Mouse (Mus musculus) cerebellum, adult 2 months (tissue): ENCODE measurements around the gene Bicra. TPM values are rescaled to one million over a fixed set of nuclear protein-coding genes. Genes with fewer than 3 reads are reported as not detected.

ENCODE experiments used
- DNase-seq, 2 experiments: peaks; one replicate each; pipeline ENCODE4 v3.0.0; 2021
- H3K27ac ChIP-seq: fragments of 200-500 bp; 2 replicates; pipeline ENCODE4 v1.5.1; 2012; ENCODE audit warnings: low read length, control low read depth, inconsistent platforms; ENCODE audit not compliant: insufficient read depth
- H3K27me3 ChIP-seq: fragments of 200-500 bp; 2 replicates; pipeline ENCODE4 v1.6.1; 2012; ENCODE audit warnings: inconsistent platforms, mild to moderate bottlenecking, low read length, moderate library complexity; ENCODE audit not compliant: control insufficient read depth, insufficient read depth
- H3K4me1 ChIP-seq: fragments of 200-500 bp; 2 replicates; pipeline ENCODE4 v1.6.1; 2011; ENCODE audit warnings: low read length; ENCODE audit not compliant: control insufficient read depth, insufficient read depth
- H3K4me3 ChIP-seq: fragments of 200-500 bp; replicated peaks from 2 replicates; pipeline ENCODE3; 2011; ENCODE audit warnings: mild to moderate bottlenecking, low read depth, low read length, control low read depth; ENCODE audit not compliant: insufficient read depth
- CTCF ChIP-seq: fragments of 200-500 bp; IDR thresholded peaks from 2 replicates; pipeline ENCODE4 v1.5.1; 2011; ENCODE audit warnings: low read depth, mild to moderate bottlenecking, control low read depth, low read length, moderate library complexity, borderline replicate concordance; ENCODE audit not compliant: insufficient read depth
- POLR2A ChIP-seq: fragments of 200-500 bp; IDR thresholded peaks from 2 replicates; pipeline ENCODE4 v1.6.1; 2011; ENCODE audit warnings: low read length, control low read depth, borderline replicate concordance; ENCODE audit not compliant: insufficient read depth
- WGBS: fragments of 180-500 bp; shearing (Covaris S2); methylation state at CpG from one replicate; pipeline ENCODE4 v1.1.7; 2018; 5-methylcytosine and 5-hydroxymethylcytosine counted together
- polyA plus RNA-seq: library from polyadenylated mRNA; depleted of rRNA; stranded (reverse); fragments of >200 nt; gene quantifications from 2 replicates; pipeline ENCODE4 v1.2.3, GENCODE M21; 2012; rRNA removed

Gene Bicra
- 12.3 and 12.4 TPM in 2 replicates for polyA plus RNA-seq

GRCm38 (mm10) chr7:16047338-16048146 is at the start of gene Bicra:
Gene Bicra, minus strand, starts transcription at chr7:16047921.
- TF ChIP-seq CTCF, result no peak
- no peak for TF ChIP-seq POLR2A
- peak; percentile 82 to 85 for DNase-seq
- H3K4me3 ChIP-seq, result peak within 1 kb of the TSS; percentile 77
- peaks cover 19% of the 10 kb centered on the region; the same call in 1 of the 2 replicates for H3K4me1 ChIP-seq
- H3K27me3 ChIP-seq, result no peaks in the 10 kb centered on the region
- whole genome bisulfite sequencing, result under 1% methylated on average over 68 of the region's 69 CpGs
- H3K27ac ChIP-seq, result peak within 1 kb of the TSS; percentile 99

- TF ChIP-seq CTCF, result no peak
- TF ChIP-seq POLR2A, result no peak
- no peak for DNase-seq
- Histone ChIP-seq H3K4me1 (no peaks in the 10 kb centered on the region), H3K27ac (no peak overlapping the region), H3K27me3 (no peaks in the 10 kb centered on the region), H3K4me3 (no peak overlapping the region)
- 77% methylated on average over 3 of the region's 3 CpGs for WGBS
Observed at GRCm38 (mm10) chr7:16094592-16094991, 46.9 kb upstream of the Bicra start.

GRCm38 (mm10) chr7:16087587-16087986 is 39.9 kb upstream of the Bicra start:
- no peak overlapping the region for H3K27ac ChIP-seq
- peak in 1 of 2 experiments; percentile 78 for DNase-seq
- 47% methylated on average over 2 of the region's 2 CpGs for WGBS
- H3K4me3 ChIP-seq, result no peak overlapping the region
- H3K27me3 ChIP-seq, result no peaks in the 10 kb centered on the region
- H3K4me1 ChIP-seq, result no peaks in the 10 kb centered on the region
- TF ChIP-seq POLR2A (no peak), CTCF (no peak)

- Histone ChIP-seq H3K4me3 (no peak overlapping the region), H3K27ac (no peak overlapping the region), H3K4me1 (peaks cover 8% of the 10 kb centered on the region; the same call in 1 of the 2 replicates), H3K27me3 (no peaks in the 10 kb centered on the region)
- no peak for DNase-seq
- 79% methylated on average over 4 of the region's 4 CpGs for WGBS
- TF ChIP-seq CTCF (no peak), POLR2A (no peak)
Observed at GRCm38 (mm10) chr7:16083361-16083760, 35.6 kb upstream of the Bicra start.

- no peak for DNase-seq
- no peak for TF ChIP-seq CTCF
- TF ChIP-seq POLR2A, result no peak
- WGBS, result 72% methylated on average over 4 of the region's 4 CpGs
- no peak overlapping the region for H3K27ac ChIP-seq
- peaks cover 8% of the 10 kb centered on the region; the same call in 1 of the 2 replicates for H3K4me1 ChIP-seq
- H3K27me3 ChIP-seq, result no peaks in the 10 kb centered on the region
- no peak overlapping the region for H3K4me3 ChIP-seq
Observed at GRCm38 (mm10) chr7:16080581-16080980, 32.9 kb upstream of the Bicra start.

GRCm38 (mm10) chr7:16079947-16080346 is 32.2 kb upstream of the Bicra start:
- DNase-seq, result peak in 1 of 2 experiments; percentile 29
- Histone ChIP-seq H3K4me3 (no peak overlapping the region), H3K27ac (no peak overlapping the region), H3K27me3 (no peaks in the 10 kb centered on the region), H3K4me1 (peaks cover 8% of the 10 kb centered on the region; the same call in 1 of the 2 replicates)
- 12% methylated on average over 1 of the region's 1 CpGs for WGBS
- TF ChIP-seq CTCF (no peak), POLR2A (no peak)

- no peak overlapping the region for H3K4me3 ChIP-seq
- H3K27me3 ChIP-seq, result no peaks in the 10 kb centered on the region
- no peak overlapping the region for H3K27ac ChIP-seq
- TF ChIP-seq CTCF (no peak), POLR2A (no peak)
- no peak for DNase-seq
- WGBS, result 88% methylated on average over 6 of the region's 6 CpGs
- H3K4me1 ChIP-seq, result no peaks in the 10 kb centered on the region
Observed at GRCm38 (mm10) chr7:16071906-16072305, 24.2 kb upstream of the Bicra start.

GRCm38 (mm10) chr7:16070846-16071245 is 23.1 kb upstream of the Bicra start:
- Histone ChIP-seq H3K4me3 (no peak overlapping the region), H3K27ac (no peak overlapping the region), H3K27me3 (no peaks in the 10 kb centered on the region), H3K4me1 (no peaks in the 10 kb centered on the region)
- no peak for TF ChIP-seq POLR2A
- no peak for TF ChIP-seq CTCF
- DNase-seq, result no peak
